Mouse (Mus musculus) forelimb bud, embryonic 11.5 days (tissue): ENCODE data around the gene BC029722.
"Not testable (repeated sequence)": the region's sequence is repeated elsewhere in the genome, so short reads cannot be mapped to it uniquely, and the experiment has no call there.

Experiments
- DNase-seq: peaks from one replicate; pipeline ENCODE4 v3.0.0-alpha.2; 2012; ENCODE audit warnings: low read depth, low spot score

The BC029722 gene

DNA sequence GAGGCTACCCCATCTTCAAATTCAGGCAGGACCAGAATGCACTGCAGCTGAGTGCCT, at the start of gene BC029722:
Gene BC029722, minus strand, starts transcription at position 35 of the 57 bp plus-strand sequence.
- DNase-seq: no peak

GRCm38 (mm10) chr2:155868320-155868719, 49.1 kb upstream of the BC029722 start:
- DNase-seq: no peak

DNA sequence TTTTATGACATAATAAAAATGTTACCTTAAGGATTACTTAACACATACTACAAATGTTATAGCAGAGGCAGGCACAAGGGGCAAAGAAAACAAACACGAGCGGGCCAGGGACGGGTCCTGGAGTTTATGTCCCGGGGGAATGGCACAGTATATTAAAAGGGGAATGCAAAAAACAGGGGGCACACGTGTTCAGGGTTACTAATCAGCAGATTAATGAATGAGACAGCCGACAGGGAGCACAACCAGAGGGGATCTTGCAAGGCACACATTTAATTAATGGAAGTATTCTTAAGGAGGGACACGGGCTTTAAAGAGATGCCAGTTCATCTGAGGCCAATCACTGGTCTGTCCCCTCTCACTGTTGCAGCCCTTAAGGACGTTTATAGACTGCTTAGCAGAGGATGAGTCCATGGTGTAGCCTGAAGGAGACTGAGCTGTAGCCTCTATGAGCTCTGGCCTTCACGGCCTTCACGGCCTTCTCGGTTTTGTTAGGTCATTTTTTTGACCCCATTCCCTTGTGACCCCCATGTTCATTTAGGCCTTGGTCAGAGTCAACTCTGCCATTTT, 44.2 kb upstream of the BC029722 start:
- DNase-seq: peak; percentile 80

- DNase-seq: peak; percentile 81
These were observed 43.5 kb upstream of the BC029722 start for GRCm38 (mm10) chr2:155862573-155863300.

DNA sequence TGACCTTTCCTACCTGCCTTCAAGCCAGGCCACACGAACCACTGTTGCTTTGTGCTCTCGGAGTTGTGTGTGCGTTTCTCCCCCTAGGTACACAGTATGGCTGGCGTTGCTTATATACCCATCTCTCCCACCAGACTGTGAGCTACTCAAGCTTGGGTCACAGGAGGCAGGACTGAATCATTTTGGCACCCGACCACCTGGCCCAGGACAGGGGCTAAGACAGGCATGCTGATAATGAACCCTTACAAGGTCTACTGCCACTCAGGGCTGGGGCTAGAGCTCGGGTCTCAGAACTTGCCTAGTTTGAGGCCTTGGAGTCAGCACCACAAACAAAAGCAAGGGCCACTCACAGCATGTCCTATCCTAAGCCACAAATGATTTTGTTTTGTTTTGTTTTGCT, 42.4 kb upstream of the BC029722 start:
- no peak for DNase-seq

DNA sequence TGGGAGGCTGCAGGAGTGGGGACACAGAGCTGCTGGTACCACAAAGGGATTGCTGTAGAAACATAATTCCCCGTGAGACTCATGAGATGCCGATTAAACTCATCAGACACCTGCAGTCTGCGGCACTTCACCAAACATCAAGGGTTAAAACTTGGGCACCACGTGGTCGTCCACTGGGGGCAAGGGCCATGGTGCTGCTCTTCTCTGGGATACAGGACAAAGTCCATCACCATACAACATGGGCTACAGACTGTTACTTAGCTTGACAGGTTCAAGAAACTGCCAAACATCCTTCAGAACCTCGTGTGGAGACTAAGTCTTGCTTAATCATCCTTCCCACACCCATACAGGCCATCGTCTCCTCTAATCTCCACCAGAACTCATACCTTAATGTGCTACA, 40.9 kb upstream of the BC029722 start:
- DNase-seq: no peak

GRCm38 (mm10) chr2:155852536-155852935, 33.3 kb upstream of the BC029722 start:
- DNase-seq: no peak

- no peak for DNase-seq
These were observed 30.9 kb upstream of the BC029722 start for GRCm38 (mm10) chr2:155850120-155850519.

- DNase-seq: no peak
These were observed 30.2 kb upstream of the BC029722 start for GRCm38 (mm10) chr2:155849464-155849863.

DNA sequence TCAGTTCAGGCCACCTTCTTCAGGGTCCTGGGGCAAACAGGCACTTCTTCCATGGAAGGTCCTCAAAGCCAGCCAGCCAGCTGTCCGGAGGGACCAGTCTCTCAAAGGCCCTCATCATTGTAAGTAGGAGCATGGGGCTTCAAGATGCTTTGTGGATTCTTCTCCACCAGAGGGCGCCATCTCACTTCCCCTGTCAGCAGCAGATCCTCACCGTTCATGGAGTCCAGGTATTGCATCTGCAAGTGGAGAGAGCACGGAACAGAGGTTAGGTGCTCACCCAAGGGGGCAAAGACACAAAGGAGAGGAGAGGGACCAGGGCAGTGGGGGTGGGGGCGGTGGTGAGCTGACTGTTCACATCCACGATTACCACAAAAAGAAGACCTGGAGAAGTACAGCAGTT, 29.1 kb upstream of the BC029722 start:
- DNase-seq: peak; percentile 86

DNA sequence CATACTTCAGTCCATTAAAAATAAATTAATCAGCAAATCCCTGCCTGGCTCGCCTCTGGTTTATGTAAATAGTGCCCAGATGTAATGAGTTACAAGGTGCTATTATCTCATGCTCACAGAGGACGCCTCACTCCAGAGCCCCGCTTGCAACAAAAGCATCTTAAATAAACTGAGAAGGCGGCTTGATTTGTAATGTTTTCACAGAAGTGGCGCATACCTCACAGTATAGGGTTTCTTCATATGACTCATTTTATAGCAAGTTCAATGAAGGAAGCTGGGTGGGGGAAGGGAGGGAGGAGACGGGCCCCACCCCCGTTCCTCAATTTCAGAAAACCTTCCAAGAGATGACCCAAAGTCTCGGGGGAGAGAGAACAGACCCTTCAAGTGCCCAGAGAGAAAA, 27.7 kb upstream of the BC029722 start:
- DNase-seq: no peak

- DNase-seq: no peak
These were observed 19.7 kb upstream of the BC029722 start for GRCm38 (mm10) chr2:155838961-155839360.

DNA sequence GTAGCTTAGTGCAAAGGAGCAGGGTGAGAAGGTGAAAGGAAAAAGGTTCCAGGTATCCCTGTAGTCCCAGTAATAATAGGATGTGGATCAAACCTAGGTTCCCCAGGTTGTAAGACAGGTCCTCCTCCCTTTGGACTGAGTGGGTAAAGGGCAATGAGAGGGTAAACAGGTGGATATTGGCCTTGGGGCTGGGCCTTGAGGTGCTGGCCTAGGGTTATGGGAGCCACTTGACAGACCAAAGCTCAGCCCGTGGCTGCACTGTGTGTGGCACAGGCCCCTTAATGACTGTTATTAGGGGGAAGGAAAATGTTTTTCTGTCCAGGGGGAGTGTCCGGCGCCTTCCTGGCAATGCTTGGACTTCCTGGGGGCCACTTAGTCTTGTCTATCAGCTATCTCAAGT, 18.7 kb upstream of the BC029722 start:
- no peak for DNase-seq

DNA sequence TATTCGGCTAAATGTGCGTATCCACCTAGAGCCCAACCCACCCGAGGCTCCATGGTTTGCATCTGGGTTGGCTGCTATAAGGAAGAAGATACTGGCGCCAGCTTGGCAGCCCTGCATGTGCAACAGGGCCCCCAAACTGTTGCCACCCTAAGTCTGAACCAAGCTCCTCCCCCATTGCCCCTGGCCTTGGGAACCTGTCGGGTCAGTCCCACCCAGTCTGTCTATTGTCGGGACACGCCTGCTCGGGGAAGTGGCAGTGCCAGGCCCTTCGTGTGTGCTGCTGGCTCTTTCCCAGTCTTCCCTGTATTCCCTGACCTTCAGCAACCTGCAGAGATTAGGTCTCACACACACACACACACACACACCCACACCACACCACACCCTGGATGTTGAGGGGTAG, 15.5 kb upstream of the BC029722 start, which contains the start of gene Fam83c:
Gene Fam83c, minus strand, starts transcription at position 123 of the 400 bp plus-strand sequence.
- DNase-seq: no peak

GRCm38 (mm10) chr2:155832087-155832486, 12.9 kb upstream of the BC029722 start:
- DNase-seq: not testable (repeated sequence)

- DNase-seq: no peak
These were observed 12.1 kb upstream of the BC029722 start for GRCm38 (mm10) chr2:155831302-155831701.

GRCm38 (mm10) chr2:155830841-155831240, 11.6 kb upstream of the BC029722 start:
- DNase-seq: no peak

DNA sequence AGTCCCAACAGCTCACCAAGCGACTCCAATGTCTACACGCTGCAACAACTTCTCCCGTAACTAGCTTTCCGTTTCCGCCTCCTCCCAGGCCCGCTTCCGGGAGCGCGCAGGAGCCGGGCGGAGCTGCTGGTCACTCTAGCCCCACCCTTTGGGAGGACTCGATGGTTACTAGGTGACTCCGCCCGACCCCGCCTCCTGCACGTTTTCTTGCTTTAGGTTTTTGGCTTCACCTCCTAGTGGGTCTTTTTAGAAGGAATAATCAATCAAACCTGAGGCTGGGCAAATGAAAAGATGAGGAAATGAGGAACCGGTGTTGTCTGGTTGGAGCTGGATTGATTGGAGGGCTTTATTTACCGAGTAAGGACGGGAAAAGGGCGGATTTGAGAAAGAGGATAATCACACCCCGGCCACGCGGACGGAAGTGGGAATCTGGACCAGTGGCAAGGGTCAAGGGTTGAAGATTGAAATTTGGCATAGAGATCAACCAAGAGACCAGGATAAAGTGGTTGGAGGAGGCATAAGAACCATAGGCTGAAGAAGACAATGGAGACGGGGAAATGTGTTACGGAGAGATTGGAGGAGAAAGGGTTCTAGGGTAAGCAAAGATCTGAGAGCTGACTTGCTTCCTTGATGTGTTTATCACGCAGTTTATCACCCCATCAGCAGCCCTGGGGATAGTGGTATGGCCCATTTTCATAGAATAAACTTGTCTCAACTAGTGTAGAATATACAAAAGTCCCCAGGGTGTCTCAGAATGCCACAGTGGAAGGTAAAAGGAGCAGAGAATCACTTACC, 7.6 kb upstream of the BC029722 start, which contains the start of gene Eif6:
Gene Eif6, minus strand, starts transcription at position 296 of the 795 bp plus-strand sequence.
- DNase-seq: peak; percentile 83

DNA sequence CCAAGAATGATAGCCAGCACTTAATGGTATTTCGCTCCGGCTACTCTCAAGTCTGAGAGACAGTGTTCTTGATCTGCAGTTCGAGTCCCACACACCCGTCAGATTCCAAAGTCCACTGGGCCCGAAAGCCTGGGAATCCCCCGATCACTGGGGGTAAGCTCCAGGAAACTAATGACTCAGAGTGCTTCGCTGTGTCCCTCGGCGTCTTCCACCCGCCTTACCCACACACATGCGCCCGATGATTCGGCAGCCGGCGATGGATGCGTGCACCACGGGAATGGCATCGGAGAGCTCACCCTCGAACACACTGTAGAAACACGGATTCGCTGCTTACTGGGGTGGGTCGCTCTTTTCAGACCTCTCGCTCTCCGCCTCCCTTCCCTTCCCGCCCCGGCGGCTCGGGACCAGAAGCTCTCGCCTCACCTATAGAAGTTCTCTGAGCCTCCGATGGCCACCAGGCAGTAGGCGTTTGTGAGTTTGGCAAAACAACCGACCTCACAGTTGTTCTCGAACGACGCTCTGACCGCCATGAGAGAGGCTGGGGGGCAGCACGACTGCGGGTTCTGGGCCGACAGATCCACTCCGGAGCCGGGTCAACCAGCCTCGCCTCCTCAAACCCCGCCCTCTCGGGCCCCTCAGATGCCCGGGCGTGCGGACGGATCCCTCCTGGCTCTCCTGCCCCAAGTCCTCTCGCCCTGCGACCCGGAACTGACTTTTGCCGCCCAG, 6.8 kb upstream of the BC029722 start:
- no peak for DNase-seq

GRCm38 (mm10) chr2:155823722-155824121, 4.5 kb upstream of the BC029722 start:
- DNase-seq: no peak

DNA sequence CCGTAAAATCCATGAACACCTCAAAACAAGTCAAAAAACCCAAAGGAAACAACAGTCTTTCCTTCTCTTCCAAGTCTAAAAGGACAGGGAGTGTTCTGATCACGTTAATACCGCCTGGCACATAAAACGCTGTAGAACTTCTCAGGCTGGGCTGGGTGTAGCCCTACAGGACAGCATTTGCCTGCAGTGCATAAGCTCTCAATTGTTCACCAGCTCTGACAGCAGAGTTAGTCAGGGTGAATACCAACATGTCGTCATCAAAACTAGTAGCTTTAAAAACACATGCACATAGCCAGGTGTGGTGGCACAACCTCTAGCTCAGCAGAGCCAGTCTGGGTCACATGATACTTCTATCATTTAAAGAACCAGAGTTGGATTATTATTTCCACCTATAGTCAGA, 1.6 kb upstream of the BC029722 start:
- no peak for DNase-seq

DNA sequence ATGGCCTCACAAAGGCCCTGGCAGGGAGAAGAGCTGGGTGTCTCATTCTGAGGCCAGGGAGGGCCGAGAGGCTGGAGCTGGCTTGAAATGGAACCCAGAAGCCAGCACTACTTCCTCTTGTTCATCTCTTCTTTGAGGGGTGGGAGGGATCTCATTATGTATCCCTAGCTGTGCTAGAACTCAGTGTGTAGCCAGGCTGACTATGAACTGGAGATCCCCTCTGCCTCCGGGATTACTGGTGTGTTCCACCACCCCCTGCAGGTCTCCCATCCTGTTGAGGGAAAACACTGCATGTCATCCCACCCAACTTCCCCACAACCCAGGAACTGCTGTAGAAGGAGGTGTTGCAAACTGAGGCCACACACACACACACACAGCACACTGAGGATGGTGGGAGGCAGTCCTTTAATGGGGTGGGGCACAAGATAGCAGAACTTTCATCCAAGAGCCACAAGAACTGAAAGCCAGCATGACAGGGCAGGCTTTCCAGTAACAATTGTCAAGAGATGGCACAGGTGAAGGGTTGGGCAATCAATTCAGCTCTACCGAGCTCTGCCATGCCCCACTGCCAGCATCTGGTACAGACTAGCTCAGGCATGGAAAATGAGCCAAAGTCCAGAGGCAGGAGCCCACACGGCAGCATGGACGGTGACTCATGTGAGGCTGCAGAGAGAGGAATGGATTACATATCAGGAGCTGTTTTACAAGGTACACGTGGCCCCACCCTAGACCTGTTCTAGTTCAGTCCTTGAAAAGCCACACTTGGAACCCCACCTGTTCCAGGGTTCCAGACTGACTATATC, 424 bp upstream of the BC029722 start:
- DNase-seq: no peak
